Comparison of ENCODE assay signal across 28 mouse cellular contexts in genomic region chr8:119102871-119103270, GRCm38 (mm10).
"Had no signal": no experiment of that assay in that cellular context is flagged by ENCODE, and none has a peak within 500 bp of the region (broad histone marks: within the 10 kb centered on the region; RNA-seq: fewer than 3 reads in every experiment).

No protein-coding gene starts in this region.

- ATAC-seq: hindbrain, embryonic 16.5 days; inflammation-experienced regulatory T-cells, adult 6 months; intestine, embryonic 15.5 days; intestine, postnatal 0 days; liver, postnatal 0 days had no signal

- H3K9me3 ChIP-seq: heart, embryonic 10.5 days; heart, embryonic 12.5 days; hindbrain, embryonic 10.5 days; intestine, embryonic 15.5 days; limb, embryonic 10.5 days; limb, embryonic 12.5 days; liver, embryonic 15.5 days had no signal

- H3K36me3 ChIP-seq: heart, embryonic 10.5 days; heart, embryonic 12.5 days; hindbrain, embryonic 10.5 days; intestine, embryonic 15.5 days; limb, embryonic 10.5 days; limb, embryonic 12.5 days; liver, embryonic 13.5 days; liver, embryonic 15.5 days had no signal

- H3K4me1 ChIP-seq: heart, embryonic 10.5 days; heart, embryonic 12.5 days; limb, embryonic 10.5 days; limb, embryonic 12.5 days; liver, embryonic 13.5 days; liver, embryonic 15.5 days had no signal

- H3K4me3 ChIP-seq: gastrocnemius, adult 2 months; heart, embryonic 10.5 days; heart, embryonic 12.5 days; hindbrain, embryonic 10.5 days; intestine, embryonic 15.5 days; left cerebral cortex, adult 2 months; limb, embryonic 10.5 days; limb, embryonic 12.5 days; liver, embryonic 13.5 days; liver, embryonic 15.5 days had no signal

- H3K4me2 ChIP-seq: heart, embryonic 12.5 days; hindbrain, embryonic 14.5 days; intestine, embryonic 15.5 days; limb, embryonic 12.5 days; liver, embryonic 11.5 days; liver, embryonic 13.5 days; liver, embryonic 15.5 days had no signal

- H3K9ac ChIP-seq: heart, embryonic 12.5 days; hindbrain, embryonic 14.5 days; intestine, embryonic 15.5 days; limb, embryonic 12.5 days; liver, embryonic 13.5 days; liver, embryonic 15.5 days; liver, postnatal 0 days had no signal

- H3K27ac ChIP-seq: gastrocnemius, adult 2 months; heart, embryonic 10.5 days; hindbrain, embryonic 10.5 days; hindbrain, embryonic 14.5 days; intestine, embryonic 15.5 days; left cerebral cortex, adult 2 months; limb, embryonic 10.5 days; limb, embryonic 12.5 days; liver, embryonic 13.5 days; liver, embryonic 15.5 days had no signal

- H3K27me3 ChIP-seq: heart, embryonic 12.5 days; intestine, embryonic 15.5 days; limb, embryonic 12.5 days; liver, embryonic 13.5 days; liver, embryonic 15.5 days had no signal

- DNase-seq: gastrocnemius, adult 2 months; gastrocnemius, postnatal 10 days; gastrocnemius, postnatal 25 days; heart, adult 18-20 months; heart, postnatal 10 days; heart, postnatal 4 days; kidney, adult 18-20 months; kidney, adult 8-10 months; kidney, postnatal 10 days; kidney, postnatal 25 days; kidney, postnatal 4 days; layer of hippocampus, adult 9-11 months; liver; liver, embryonic 13.5 days; liver, postnatal 0 days had no signal
